Mouse (Mus musculus) midbrain, embryonic 15.5 days (tissue): Measurements from ENCODE around the gene Adgrg5. TPM values are rescaled to one million over a fixed set of nuclear protein-coding genes. Genes with fewer than 3 reads are reported as not detected.

ENCODE experiments used
- ATAC-seq: fragments of 200-750 bp; cut with Nextera tagmentation; replicated peaks from 2 replicates; pipeline ENCODE4 v1.8.0; 2017; ENCODE audit warnings: moderate TSS enrichment
- H3K27ac ChIP-seq: fragments of 300-500 bp; sonication (generic); 2 replicates; pipeline ENCODE4 v1.5.1; 2015; ENCODE audit warnings: mild to moderate bottlenecking, inconsistent platforms
- H3K27me3 ChIP-seq: fragments of 300-500 bp; sonication (generic); replicated peaks from 2 replicates; pipeline ENCODE4 v1.6.1; 2015; ENCODE audit warnings: inconsistent platforms
- H3K36me3 ChIP-seq: fragments of 300-500 bp; sonication (generic); replicated peaks from 2 replicates; pipeline ENCODE4 v1.6.1; 2015; ENCODE audit warnings: inconsistent platforms
- H3K4me1 ChIP-seq: fragments of 300-500 bp; sonication (generic); 2 replicates; pipeline ENCODE4 v1.6.1; 2015; ENCODE audit warnings: inconsistent platforms
- H3K4me2 ChIP-seq: fragments of 300-500 bp; sonication (generic); 2 replicates; pipeline ENCODE4 v1.6.1; 2015; ENCODE audit warnings: inconsistent platforms, mild to moderate bottlenecking, moderate library complexity
- H3K4me3 ChIP-seq: fragments of 300-500 bp; sonication (generic); 2 replicates; pipeline ENCODE4 v1.5.1; 2015; ENCODE audit warnings: mild to moderate bottlenecking, inconsistent platforms
- H3K9ac ChIP-seq: fragments of 300-500 bp; sonication (generic); 2 replicates; pipeline ENCODE4 v1.6.1; 2015; ENCODE audit warnings: mild to moderate bottlenecking, inconsistent platforms
- H3K9me3 ChIP-seq: fragments of 300-500 bp; sonication (generic); 2 replicates; pipeline ENCODE4 v1.6.1; 2016; ENCODE audit warnings: inconsistent platforms
- WGBS: fragments of 180-500 bp; shearing (Covaris S2); methylation state at CpG from one replicate; pipeline ENCODE4 v1.1.7; 2015; ENCODE audit warnings: mixed read lengths; 5-methylcytosine and 5-hydroxymethylcytosine counted together
- polyA plus RNA-seq: library from polyadenylated mRNA; unstranded; fragments of >200 nt; fragmentation: Nextera tagmentation; extraction: Ambion mirVana; gene quantifications from 2 replicates; pipeline ENCODE4 v1.2.1, GENCODE M21; 2015

Adgrg5 gene
- polyA plus RNA-seq, 1 experiment from 2014 or later = 0.05 TPM

DNA sequence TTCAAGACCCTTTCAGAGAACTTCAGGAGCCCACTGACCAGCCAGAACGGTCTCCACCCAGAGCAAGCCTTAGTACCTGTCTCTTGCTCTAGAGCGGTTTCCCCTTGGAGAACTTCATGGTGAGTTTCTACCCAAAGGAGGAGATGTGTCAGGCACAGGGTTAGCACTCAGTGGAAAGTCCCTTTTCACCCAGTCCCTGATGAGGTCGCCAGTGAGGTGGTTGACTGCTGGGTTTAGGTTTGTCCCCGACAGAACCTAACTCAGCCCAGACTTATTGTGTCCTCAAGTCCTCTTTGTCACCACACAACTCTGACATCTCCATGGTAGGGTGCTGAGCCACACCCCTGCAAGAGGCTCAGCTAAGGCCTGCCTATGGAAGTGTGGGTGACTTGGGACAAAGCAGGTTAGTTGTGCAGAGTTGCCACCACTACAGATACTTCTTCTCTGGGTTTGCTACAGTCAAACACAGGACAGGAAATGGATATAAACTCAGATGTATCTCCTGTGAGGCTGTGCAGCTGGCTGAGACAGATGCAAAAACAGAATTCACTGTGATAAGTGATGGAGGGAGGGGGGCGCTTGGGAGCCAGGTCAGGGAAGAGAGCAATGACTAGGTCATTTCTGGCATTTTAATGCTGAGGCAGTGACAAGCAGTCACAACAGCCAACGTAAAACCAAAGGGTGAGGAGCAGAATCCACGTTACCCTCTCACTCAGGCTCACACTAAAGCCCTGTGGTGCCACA is 30.3 kb downstream of the Adgrg5 start:
- 74% methylated on average over 7 of the region's 7 CpGs for WGBS

DNA sequence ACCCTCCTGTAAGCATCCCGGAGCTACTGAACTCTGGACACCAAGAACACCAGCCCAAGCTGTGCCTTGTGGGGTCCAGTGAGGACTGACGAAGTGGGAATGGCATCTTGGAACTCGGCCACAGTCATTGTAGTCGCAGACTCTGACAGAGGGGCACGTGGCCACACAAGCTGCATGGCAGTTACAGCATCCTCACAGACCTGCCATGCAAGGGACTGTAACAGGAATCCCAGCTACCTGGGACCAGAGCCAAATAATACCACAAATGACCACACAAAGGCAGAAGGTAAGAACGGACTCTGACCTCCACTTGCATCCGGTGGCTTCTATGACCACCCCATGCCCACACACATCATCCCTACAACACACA is 30.9 kb downstream of the Adgrg5 start:
- 69% methylated on average over 7 of the region's 7 CpGs for WGBS

More for the DNA sequence above, 30.3 kb downstream of the Adgrg5 start:
- H3K27me3 ChIP-seq = no peaks in the 10 kb centered on the region
- H3K4me1 ChIP-seq = peaks cover 5% of the 10 kb centered on the region
- H3K27ac ChIP-seq = no peak overlapping the region
- no peak overlapping the region for H3K4me3 ChIP-seq
- no peak for ATAC-seq
- no peaks in the 10 kb centered on the region for H3K36me3 ChIP-seq
- H3K9ac ChIP-seq = no peak overlapping the region
- H3K4me2 ChIP-seq = no peak overlapping the region
- H3K9me3 ChIP-seq = no peaks in the 10 kb centered on the region

DNA sequence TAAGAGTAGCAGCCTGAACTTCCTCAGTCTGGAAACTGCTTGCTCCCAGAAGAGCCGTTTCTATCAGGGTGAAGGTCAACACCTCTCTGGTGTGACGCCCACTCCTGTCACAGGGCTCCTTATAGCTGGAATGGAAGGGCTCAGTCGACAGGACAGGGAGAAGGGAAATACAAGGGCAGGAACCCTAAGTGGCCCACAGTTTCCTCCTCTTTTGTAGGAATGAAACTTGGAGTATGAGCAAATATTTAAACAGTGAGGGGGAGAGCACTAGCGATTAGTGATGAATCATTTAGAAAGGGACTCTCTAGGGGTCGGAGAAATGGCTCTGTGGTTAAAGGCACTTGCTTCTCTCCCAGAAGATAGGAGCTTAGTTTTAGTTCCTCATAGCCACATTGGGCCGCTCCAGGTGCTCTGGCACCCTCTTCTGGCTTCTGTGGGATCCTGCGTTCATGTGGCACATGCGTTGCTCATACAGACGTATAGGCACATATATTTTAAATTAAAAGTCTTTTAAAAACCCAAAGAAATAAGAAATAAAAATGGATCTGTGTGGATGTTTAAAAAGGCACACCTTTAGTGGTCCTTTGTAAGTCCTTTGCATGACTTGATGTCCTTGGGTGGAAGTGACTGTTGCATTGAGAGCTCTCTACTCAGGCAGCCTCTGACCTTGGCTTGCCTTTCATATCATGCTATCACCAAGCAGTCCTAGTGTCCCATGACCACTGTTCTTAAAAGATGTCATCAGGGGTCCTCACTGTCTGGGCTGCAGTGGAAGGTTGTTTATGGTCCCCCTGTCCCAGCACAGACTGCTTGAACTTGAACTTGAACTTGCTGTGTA is 31.6 kb downstream of the Adgrg5 start:
- Histone ChIP-seq H3K9ac (no peak overlapping the region), H3K27ac (no peak overlapping the region), H3K27me3 (no peaks in the 10 kb centered on the region), H3K9me3 (no peaks in the 10 kb centered on the region), H3K36me3 (no peaks in the 10 kb centered on the region), H3K4me3 (no peak overlapping the region), H3K4me1 (peaks cover 5% of the 10 kb centered on the region), H3K4me2 (no peak overlapping the region)
- 46% methylated on average over 9 of the region's 9 CpGs for WGBS
- no peak for ATAC-seq

More for the DNA sequence above, 30.9 kb downstream of the Adgrg5 start:
- Histone ChIP-seq H3K27ac (no peak overlapping the region), H3K4me3 (no peak overlapping the region), H3K9me3 (no peaks in the 10 kb centered on the region), H3K27me3 (no peaks in the 10 kb centered on the region), H3K9ac (no peak overlapping the region), H3K4me1 (peaks cover 5% of the 10 kb centered on the region), H3K36me3 (no peaks in the 10 kb centered on the region), H3K4me2 (no peak overlapping the region)
- 0 out of 2 replicates have a peak, but pooled peaks have one; percentile 33 for ATAC-seq

DNA sequence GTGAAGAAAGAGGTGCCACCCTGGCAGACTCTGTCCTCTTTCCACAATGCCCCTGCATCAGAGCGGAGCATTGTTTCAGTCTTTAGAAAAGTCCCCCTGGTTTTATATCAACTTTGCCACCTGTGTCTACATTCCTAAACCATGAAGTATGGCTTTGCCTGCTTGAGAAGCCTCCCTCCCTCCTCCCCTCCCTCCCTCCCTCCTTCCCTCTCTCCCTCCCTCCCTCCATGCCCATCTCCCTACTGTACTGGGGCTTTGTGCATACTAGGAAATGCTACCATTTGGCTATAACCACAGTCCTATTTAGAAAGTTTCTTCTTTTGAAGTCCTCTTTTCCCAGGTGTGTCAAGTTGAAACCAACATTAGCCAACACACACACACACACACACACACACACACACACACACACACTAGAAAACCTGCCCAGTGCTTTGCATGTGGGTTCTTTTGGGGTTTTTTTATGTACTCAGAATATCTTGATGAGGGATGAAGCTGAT is 32.6 kb downstream of the Adgrg5 start:
- H3K4me1 ChIP-seq = no peaks in the 10 kb centered on the region; the same call in 1 of the 2 replicates
- WGBS = 88% methylated on average over 1 of the region's 1 CpGs
- no peak overlapping the region for H3K4me3 ChIP-seq
- no peaks in the 10 kb centered on the region for H3K9me3 ChIP-seq
- H3K36me3 ChIP-seq = no peaks in the 10 kb centered on the region
- H3K27me3 ChIP-seq = no peaks in the 10 kb centered on the region
- no peak overlapping the region for H3K4me2 ChIP-seq
- no peak overlapping the region for H3K9ac ChIP-seq
- no peak overlapping the region for H3K27ac ChIP-seq
- ATAC-seq = no peak

DNA sequence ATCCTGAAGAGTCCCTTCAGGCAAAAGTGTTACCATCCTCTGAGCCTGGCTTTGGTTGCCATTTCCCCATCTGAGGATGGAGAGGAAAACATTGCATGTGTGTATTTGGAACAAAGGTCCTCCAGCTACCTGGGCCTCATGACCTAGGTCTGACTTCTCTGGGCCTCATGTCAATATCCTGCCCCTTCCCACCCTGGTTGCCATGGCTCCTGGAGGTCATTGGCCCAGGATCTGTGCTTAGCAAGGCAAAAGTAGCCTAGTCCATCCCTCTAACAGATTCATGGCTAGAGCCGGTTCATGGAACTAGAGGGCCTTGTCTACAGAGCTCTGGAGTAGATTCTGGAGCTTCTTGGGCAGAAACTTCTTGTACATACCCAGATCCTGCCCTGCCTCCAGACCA is 38.7 kb downstream of the Adgrg5 start:
- H3K27me3 ChIP-seq = no peaks in the 10 kb centered on the region
- no peaks in the 10 kb centered on the region for H3K36me3 ChIP-seq
- H3K9ac ChIP-seq = no peak overlapping the region
- no peaks in the 10 kb centered on the region for H3K4me1 ChIP-seq
- no peak for ATAC-seq
- H3K9me3 ChIP-seq = no peaks in the 10 kb centered on the region
- no peak overlapping the region for H3K27ac ChIP-seq
- no peak overlapping the region for H3K4me2 ChIP-seq
- no peak overlapping the region for H3K4me3 ChIP-seq
- 90% methylated on average over 1 of the region's 1 CpGs for WGBS

DNA sequence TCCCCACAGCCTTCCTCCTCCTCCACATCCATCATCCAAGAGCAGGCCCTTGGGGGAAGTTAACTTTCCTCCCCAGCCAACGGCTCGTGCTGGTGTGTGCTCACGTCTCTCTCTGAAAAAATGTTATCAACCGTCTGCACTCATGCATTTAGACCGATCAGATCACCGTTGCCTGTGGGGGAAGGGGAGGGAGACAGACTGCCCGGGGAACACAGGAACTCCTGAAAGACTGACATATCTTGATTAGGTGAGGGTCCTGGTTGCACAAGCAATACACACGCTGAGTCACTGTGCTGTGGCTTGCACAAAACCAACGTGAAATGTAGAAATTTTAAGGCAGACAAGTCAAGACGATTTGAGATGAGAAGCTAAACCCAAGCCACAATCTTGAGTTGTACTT is 41.3 kb downstream of the Adgrg5 start:
- H3K9me3 ChIP-seq = no peaks in the 10 kb centered on the region
- H3K9ac ChIP-seq = no peak overlapping the region
- H3K36me3 ChIP-seq = no peaks in the 10 kb centered on the region
- no peaks in the 10 kb centered on the region for H3K27me3 ChIP-seq
- no peak for ATAC-seq
- WGBS = 69% methylated on average over 10 of the region's 10 CpGs
- no peaks in the 10 kb centered on the region for H3K4me1 ChIP-seq
- H3K27ac ChIP-seq = no peak overlapping the region
- H3K4me3 ChIP-seq = no peak overlapping the region
- H3K4me2 ChIP-seq = no peak overlapping the region

DNA sequence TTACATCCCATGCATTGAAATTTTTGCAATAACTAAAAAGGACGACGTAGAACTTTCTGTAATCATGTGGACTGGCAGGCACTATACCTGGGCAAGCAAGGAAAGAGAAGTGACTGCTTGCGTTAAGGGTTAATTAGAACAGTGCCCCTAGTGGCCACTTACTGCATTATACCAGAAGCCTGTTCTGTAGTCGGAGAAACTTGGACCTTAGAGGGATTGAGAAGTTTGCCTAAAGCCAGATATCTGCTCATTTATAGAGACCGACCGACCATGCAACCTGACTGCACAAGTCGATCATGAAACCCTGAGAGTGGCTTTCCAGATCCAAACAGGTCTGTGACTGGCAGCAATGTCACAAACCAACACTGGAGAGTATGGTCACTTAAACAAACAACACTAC is 43.1 kb downstream of the Adgrg5 start:
- no peak overlapping the region for H3K27ac ChIP-seq
- H3K9me3 ChIP-seq = no peaks in the 10 kb centered on the region
- no peak overlapping the region for H3K4me2 ChIP-seq
- H3K9ac ChIP-seq = no peak overlapping the region
- no peaks in the 10 kb centered on the region for H3K27me3 ChIP-seq
- 20% methylated on average over 7 of the region's 7 CpGs for WGBS
- H3K4me3 ChIP-seq = no peak overlapping the region
- H3K36me3 ChIP-seq = no peaks in the 10 kb centered on the region
- H3K4me1 ChIP-seq = no peaks in the 10 kb centered on the region
- no peak for ATAC-seq

DNA sequence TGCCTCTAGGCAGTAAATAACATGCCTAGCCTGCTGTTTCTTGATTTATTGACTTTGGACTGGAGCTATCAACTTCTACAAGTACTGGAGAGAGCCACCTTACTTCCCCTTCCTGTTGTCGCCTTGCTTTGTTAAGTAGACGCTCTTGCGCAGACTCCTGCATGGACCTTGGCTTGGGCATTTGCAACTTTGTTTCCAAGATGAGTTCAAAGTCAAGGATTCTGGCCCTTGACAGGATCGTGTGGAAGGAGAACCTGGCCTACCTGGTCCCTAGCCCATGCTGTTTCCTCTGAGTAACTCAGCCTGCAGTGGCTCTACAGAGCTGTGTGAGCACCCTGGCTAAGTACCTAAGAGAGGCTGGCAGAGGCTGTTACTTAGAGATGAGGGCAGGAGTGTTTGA is 43.6 kb downstream of the Adgrg5 start:
- WGBS = 91% methylated on average over 4 of the region's 4 CpGs
- no peaks in the 10 kb centered on the region for H3K36me3 ChIP-seq
- no peaks in the 10 kb centered on the region for H3K27me3 ChIP-seq
- no peak overlapping the region for H3K4me2 ChIP-seq
- no peak overlapping the region for H3K27ac ChIP-seq
- H3K9me3 ChIP-seq = no peaks in the 10 kb centered on the region
- no peak overlapping the region for H3K4me3 ChIP-seq
- no peak overlapping the region for H3K9ac ChIP-seq
- no peaks in the 10 kb centered on the region for H3K4me1 ChIP-seq
- no peak for ATAC-seq

DNA sequence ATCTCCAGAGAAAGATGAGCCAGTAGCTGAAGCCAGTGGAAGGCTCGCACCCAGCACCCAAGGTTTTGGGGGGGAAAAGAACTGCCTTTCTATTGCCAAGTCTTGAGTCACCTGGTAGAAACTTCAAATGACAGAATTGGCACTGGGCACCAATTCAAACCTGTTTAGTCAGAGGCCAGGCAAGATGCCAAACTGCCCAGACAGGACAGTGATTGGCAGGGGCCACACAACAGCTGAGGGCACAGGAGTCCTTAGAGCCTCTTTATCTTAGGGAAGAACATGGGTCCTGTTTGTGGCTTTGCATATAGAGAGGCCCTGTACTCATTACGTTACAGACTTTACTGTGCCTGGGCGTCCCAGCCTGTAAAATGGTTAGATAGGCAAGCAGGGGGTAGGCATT is 44.1 kb downstream of the Adgrg5 start:
- no peak for ATAC-seq
- H3K9ac ChIP-seq = no peak overlapping the region
- H3K4me1 ChIP-seq = no peaks in the 10 kb centered on the region
- H3K4me2 ChIP-seq = no peak overlapping the region
- no peak overlapping the region for H3K4me3 ChIP-seq
- no peaks in the 10 kb centered on the region for H3K27me3 ChIP-seq
- no peaks in the 10 kb centered on the region for H3K36me3 ChIP-seq
- no peak overlapping the region for H3K27ac ChIP-seq
- 67% methylated on average over 3 of the region's 3 CpGs for WGBS
- no peaks in the 10 kb centered on the region for H3K9me3 ChIP-seq

DNA sequence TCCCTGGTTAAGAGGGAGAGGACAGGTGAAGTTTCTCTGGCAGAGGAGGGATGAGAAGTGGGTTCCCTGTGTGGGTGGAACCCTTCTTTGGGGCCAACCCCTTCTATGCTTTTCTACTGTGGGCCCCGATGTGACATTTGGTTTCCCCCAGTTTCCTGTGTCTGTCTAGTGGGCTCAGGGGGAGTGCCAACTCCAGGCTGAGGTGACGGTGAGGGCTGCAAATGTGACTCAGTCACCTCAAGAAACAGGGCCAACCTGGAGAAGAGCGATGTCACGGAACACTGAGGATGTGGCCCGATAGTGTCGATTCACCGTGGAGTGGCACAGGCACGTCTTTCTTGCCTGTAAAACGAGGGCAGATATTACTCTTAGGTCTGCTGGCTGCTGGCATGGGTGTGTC is 49.8 kb downstream of the Adgrg5 start:
- Histone ChIP-seq H3K27ac (no peak overlapping the region), H3K4me2 (no peak overlapping the region)

DNA sequence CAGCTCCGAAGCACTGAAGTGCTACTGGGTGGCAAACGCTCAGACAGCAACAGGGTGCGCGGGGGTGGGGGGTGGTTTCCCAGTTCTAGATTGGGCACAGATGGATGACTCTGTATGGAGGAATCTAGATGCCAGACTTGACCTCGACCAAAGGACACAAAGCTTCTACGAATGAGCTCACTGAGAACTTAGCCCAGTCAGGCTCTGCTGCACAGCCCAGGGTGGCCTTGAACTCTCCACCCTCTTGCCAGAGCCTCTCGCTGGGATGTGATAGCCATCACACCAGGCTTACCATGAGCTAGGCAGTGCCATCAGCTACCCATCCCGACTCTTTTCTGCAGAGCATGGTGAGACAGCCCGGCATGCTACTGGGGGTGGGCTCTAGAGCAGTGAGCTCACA is 50.3 kb downstream of the Adgrg5 start:
- no peaks in the 10 kb centered on the region for H3K9me3 ChIP-seq
- H3K36me3 ChIP-seq = no peaks in the 10 kb centered on the region
- no peak for ATAC-seq
- H3K9ac ChIP-seq = no peak overlapping the region
- H3K27ac ChIP-seq = no peak overlapping the region
- 81% methylated on average over 9 of the region's 9 CpGs for WGBS
- no peaks in the 10 kb centered on the region for H3K27me3 ChIP-seq
- peaks cover 21% of the 10 kb centered on the region for H3K4me1 ChIP-seq
- no peak overlapping the region for H3K4me3 ChIP-seq
- no peak overlapping the region for H3K4me2 ChIP-seq

More for the DNA sequence above, 49.8 kb downstream of the Adgrg5 start:
- Histone ChIP-seq H3K9me3 (no peaks in the 10 kb centered on the region), H3K4me1 (peaks cover 16% of the 10 kb centered on the region), H3K27me3 (no peaks in the 10 kb centered on the region), H3K4me3 (no peak overlapping the region), H3K36me3 (no peaks in the 10 kb centered on the region), H3K9ac (no peak overlapping the region)
- WGBS = 88% methylated on average over 9 of the region's 9 CpGs
- ATAC-seq = no peak

DNA sequence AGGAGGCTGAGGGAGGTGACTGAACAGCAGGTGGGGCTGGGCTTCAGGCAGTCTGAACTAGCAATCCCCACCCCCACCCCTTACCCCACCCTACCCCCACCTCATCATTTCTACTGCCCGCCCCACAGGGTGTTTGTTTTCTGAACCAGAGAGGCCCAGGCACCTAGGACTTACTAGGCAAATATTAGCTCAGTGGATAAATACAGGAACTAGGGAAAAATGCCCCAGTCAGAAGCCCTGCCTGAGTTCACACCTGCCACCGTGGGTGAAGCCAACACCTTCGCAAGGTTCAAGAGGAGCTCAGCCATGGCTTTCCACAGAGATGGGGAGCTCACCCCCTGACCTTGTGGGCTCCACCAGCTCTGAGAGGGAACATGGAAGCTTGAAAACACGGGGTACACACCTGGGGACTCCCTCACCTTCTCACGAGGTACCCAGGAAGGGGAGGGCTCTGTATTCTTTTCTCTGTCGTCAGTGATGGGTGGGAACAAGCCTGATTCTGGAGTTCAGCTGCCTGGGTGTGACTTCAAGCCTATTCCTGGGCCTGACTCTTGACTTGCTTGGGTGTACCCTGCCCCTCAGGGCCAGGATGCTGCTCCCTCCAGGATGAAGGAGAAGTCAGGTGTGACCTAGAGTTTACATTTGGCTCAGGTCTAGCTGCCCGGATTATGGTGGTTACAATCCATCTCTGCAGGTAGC is 51.1 kb downstream of the Adgrg5 start, which contains the start of gene Adgrg1:
Gene Adgrg1 (plus strand): TSS at position 285 of the 699 bp plus-strand sequence.
- H3K9me3 ChIP-seq = no peaks in the 10 kb centered on the region
- no peak for ATAC-seq
- H3K9ac ChIP-seq = no peak within 1 kb of the TSS
- H3K36me3 ChIP-seq = no peaks in the 10 kb centered on the region
- WGBS = 61% methylated on average over 7 of the region's 7 CpGs
- no peak within 1 kb of the TSS for H3K27ac ChIP-seq
- H3K4me2 ChIP-seq = no peak within 1 kb of the TSS
- H3K4me3 ChIP-seq = no peak within 1 kb of the TSS
- H3K4me1 ChIP-seq = peaks cover 22% of the 10 kb centered on the region
- no peaks in the 10 kb centered on the region for H3K27me3 ChIP-seq
